Mouse (Mus musculus): Measurements from ENCODE around the gene Mansc4. TPM values are rescaled to one million over a fixed set of nuclear protein-coding genes. Genes with fewer than 3 reads are reported as not detected.

Gene Mansc4
- polyA plus RNA-seq, 1 experiment from 2014 or later: 0.66 TPM

DNA sequence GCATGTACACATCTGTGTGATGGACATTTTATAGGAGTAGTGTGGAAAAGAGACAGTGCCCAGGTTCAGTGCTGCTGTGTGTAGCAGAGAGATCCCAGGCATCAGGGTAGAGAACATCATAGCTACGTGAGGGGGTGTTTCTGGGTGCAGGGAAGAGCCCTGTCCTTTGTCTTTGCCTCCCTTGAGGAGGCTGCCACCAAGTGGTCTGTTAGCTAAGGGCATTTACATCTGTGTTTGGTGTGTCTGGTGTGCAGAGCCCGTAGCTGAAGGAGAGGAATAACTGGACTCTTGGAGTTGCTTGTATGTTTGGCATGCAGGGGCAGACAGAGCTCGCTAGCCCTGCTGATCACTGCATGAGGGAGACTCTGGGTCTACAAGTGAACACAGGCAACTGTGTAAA lies 15.5 kb upstream of the Mansc4 start:
- Histone ChIP-seq H3K36me3 (ENCODE audit: control insufficient read depth, insufficient read depth, low read length) (peaks cover 22% of the 10 kb centered on the region; the same call in 1 of the 2 replicates), H3K4me1 (ENCODE audit: control insufficient read depth, insufficient read depth, low read length) (no peaks in the 10 kb centered on the region), H3K27me3 (ENCODE audit: control insufficient read depth, insufficient read depth, low read length) (no peaks in the 10 kb centered on the region), H3K27ac (replicated peaks; ENCODE audit: low read depth, low read length) (no peak overlapping the region), H3K4me3 (replicated peaks; ENCODE audit: low read depth, low read length) (no peak overlapping the region), H3K9me3 (ENCODE audit: control insufficient read depth, low read length) (no peaks in the 10 kb centered on the region), H3K4me2 (ENCODE audit: low read length) (no peak overlapping the region), H3K9ac (replicated peaks; ENCODE audit: low read length) (no peak overlapping the region)
- DNase-seq: no peak
- WGBS: 92% methylated on average over 3 of the region's 3 CpGs
- no peak for ATAC-seq (ENCODE audit: low FRiP score, low TSS enrichment)

DNA sequence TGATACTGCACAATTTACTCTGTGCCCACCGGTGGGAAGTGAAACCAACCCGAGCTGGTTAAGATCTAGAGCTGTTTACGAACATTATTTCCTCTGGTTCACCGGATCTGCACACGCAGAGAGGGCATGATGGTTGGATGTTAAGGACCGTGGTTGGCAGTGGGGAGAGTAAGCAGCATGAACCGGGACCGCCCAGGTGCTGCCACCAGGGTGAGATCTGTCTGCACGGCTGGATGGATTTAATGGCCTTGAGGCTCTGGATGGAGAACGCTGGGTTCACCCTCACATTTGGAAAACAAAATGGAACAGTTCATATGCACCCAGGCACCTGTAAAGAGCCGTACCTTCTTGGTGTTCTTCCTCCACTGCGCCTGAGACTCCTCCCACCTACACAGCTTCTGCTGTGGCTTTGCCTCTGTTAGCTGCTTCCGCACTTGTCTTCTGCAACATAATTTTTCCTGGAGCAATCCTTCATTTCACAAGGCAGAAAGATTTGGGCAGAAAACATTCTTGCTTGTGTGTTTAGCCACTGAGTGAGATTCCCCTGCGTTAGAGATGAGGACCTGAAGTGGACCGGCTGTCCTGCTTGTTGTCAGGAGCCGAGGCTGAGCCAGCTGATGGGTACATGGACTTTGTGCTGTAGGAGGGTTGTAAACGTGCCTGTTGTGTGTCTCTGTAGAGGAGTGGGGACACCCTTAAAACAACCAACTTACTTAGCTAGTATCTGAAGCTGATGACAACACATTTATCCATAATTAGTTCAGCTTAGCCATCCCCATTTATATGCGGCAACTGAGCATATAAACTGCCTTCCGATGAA lies 12.8 kb upstream of the Mansc4 start:
- H3K27ac ChIP-seq (replicated peaks; ENCODE audit: low read depth, low read length): no peak overlapping the region
- H3K27me3 ChIP-seq (ENCODE audit: control insufficient read depth, insufficient read depth, low read length): no peaks in the 10 kb centered on the region
- no peak overlapping the region for H3K9ac ChIP-seq (replicated peaks; ENCODE audit: low read length)
- no peak for ATAC-seq (ENCODE audit: low FRiP score, low TSS enrichment)
- DNase-seq: no peak
- H3K4me2 ChIP-seq (ENCODE audit: low read length): no peak overlapping the region
- H3K4me1 ChIP-seq (ENCODE audit: control insufficient read depth, insufficient read depth, low read length): 0 out of 2 replicates have a peak, but pooled peaks cover 2% of the 10 kb centered on the region
- 85% methylated on average over 19 of the region's 19 CpGs for WGBS
- H3K9me3 ChIP-seq (ENCODE audit: control insufficient read depth, low read length): no peaks in the 10 kb centered on the region
- no peak overlapping the region for H3K4me3 ChIP-seq (replicated peaks; ENCODE audit: low read depth, low read length)
- H3K36me3 ChIP-seq (ENCODE audit: control insufficient read depth, insufficient read depth, low read length): peaks cover 17% of the 10 kb centered on the region

DNA sequence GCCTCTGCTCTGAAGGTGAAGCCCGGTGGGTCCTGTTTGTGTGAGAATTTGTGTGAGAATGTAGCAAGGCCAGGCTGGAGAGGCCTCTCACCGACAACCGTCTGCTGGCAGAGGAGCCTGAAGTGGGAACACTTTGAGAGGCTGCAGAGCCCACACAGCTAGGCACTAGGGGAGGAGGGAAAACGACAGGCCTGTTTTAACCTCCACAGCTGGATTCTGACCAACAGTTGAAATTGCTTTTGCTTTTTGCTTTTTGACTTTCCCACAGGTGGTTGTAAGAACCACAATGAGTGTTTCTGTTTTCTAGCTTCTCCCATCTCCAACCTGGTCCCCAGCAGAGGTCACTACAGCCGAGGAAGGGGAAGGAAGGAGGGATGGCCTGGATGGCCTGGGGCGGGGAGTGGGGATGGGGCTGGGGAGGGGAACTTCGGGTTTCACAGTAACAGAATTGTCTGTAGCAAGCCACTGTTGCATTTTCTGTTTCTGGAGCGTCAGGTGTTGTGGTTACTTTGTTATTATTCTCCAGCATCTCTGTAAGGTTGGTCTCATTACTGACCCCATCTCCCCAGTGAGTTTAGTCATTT lies 10.6 kb upstream of the Mansc4 start:
- no peak for ATAC-seq (ENCODE audit: low FRiP score, low TSS enrichment)
- no peak for DNase-seq
- Histone ChIP-seq H3K27me3 (ENCODE audit: control insufficient read depth, insufficient read depth, low read length) (no peaks in the 10 kb centered on the region), H3K9ac (replicated peaks; ENCODE audit: low read length) (no peak overlapping the region), H3K27ac (replicated peaks; ENCODE audit: low read depth, low read length) (no peak overlapping the region), H3K4me3 (replicated peaks; ENCODE audit: low read depth, low read length) (no peak overlapping the region), H3K4me2 (ENCODE audit: low read length) (no peak overlapping the region), H3K4me1 (ENCODE audit: control insufficient read depth, insufficient read depth, low read length) (peaks cover 17% of the 10 kb centered on the region; the same call in 1 of the 2 replicates), H3K9me3 (ENCODE audit: control insufficient read depth, low read length) (no peaks in the 10 kb centered on the region), H3K36me3 (ENCODE audit: control insufficient read depth, insufficient read depth, low read length) (peaks cover 12% of the 10 kb centered on the region)
- 58% methylated on average over 8 of the region's 8 CpGs for WGBS

DNA sequence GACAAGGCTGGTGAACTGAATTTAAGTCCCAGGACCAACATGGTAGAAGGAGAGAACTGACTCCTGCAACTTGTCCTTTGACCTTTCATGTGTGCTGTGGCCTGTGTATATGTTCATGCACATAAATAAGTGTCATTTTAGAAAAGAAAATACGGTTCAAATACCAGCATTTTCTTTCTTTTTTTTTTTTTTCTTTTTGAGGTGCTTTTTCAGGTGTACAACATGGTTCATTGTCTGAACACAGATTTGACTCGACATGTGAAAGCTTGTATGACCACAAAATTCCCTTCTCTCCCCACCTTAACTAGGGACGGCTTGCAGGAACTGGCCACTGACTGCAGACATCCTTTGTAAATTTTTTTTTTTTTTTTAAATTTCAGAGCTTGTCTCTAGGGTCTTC lies 10.1 kb upstream of the Mansc4 start:
- 88% methylated on average over 3 of the region's 3 CpGs for WGBS
- H3K36me3 ChIP-seq (ENCODE audit: control insufficient read depth, insufficient read depth, low read length): peaks cover 8% of the 10 kb centered on the region
- DNase-seq (no peak), ATAC-seq (ENCODE audit: low FRiP score, low TSS enrichment) (no peak)
- no peaks in the 10 kb centered on the region for H3K27me3 ChIP-seq (ENCODE audit: control insufficient read depth, insufficient read depth, low read length)
- H3K4me3 ChIP-seq (replicated peaks; ENCODE audit: low read depth, low read length): no peak overlapping the region
- no peak overlapping the region for H3K27ac ChIP-seq (replicated peaks; ENCODE audit: low read depth, low read length)
- H3K9me3 ChIP-seq (ENCODE audit: control insufficient read depth, low read length): no peaks in the 10 kb centered on the region
- H3K9ac ChIP-seq (replicated peaks; ENCODE audit: low read length): no peak overlapping the region
- no peak overlapping the region for H3K4me2 ChIP-seq (ENCODE audit: low read length)
- peaks cover 21% of the 10 kb centered on the region; the same call in 1 of the 2 replicates for H3K4me1 ChIP-seq (ENCODE audit: control insufficient read depth, insufficient read depth, low read length)

DNA sequence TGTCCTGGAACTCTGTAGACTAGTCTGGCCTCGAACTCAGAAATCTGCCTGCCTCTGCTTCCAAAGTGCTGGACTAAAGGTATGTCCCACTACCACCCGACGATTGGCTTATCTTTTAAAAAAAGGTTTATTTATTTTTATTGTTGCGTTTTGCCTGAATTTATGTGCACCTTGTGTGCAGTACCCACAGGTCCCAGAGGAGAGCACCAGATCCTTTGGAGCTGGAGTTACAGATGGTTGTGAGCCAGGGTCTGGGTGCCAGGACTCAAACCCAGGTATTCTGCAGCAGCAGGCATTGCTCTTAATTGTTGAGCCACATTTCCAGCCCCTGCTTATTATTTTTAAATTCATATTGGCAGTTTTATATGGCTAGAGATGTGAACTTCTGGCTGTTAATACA lies 9.3 kb upstream of the Mansc4 start:
- WGBS: 96% methylated on average over 4 of the region's 4 CpGs
- no peaks in the 10 kb centered on the region for H3K27me3 ChIP-seq (ENCODE audit: control insufficient read depth, insufficient read depth, low read length)
- no peak for DNase-seq

DNA sequence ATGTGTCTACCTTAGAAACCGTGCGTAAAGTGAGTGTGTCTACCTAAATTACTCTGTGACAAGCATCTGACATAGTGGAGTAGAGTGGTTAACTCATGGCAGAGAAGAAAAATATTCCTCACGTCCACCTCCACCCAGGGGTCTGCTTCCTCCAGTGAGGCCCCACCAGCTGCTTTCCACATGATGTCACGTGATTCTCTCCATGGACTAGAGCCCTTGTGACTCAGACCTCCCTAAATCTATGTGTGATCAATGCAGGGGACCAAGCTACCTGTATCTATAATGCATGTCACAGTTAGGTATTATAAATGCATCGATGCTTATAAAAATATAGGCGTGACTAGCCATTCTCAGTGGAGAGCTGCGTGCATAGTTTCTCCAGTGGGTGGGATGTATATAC lies 7.9 kb upstream of the Mansc4 start:
- Histone ChIP-seq H3K4me1 (ENCODE audit: control insufficient read depth, insufficient read depth, low read length) (peaks cover 24% of the 10 kb centered on the region; the same call in 1 of the 2 replicates), H3K36me3 (ENCODE audit: control insufficient read depth, insufficient read depth, low read length) (peaks cover 5% of the 10 kb centered on the region; the same call in 1 of the 2 replicates), H3K4me2 (ENCODE audit: low read length) (no peak overlapping the region), H3K27me3 (ENCODE audit: control insufficient read depth, insufficient read depth, low read length) (no peaks in the 10 kb centered on the region), H3K9me3 (ENCODE audit: control insufficient read depth, low read length) (no peaks in the 10 kb centered on the region), H3K27ac (replicated peaks; ENCODE audit: low read depth, low read length) (no peak overlapping the region), H3K4me3 (replicated peaks; ENCODE audit: low read depth, low read length) (no peak overlapping the region), H3K9ac (replicated peaks; ENCODE audit: low read length) (no peak overlapping the region)
- ATAC-seq (ENCODE audit: low FRiP score, low TSS enrichment) (no peak), DNase-seq (no peak)
- 83% methylated on average over 7 of the region's 7 CpGs for WGBS

More for the DNA sequence above, 9.3 kb upstream of the Mansc4 start:
- Histone ChIP-seq H3K4me3 (replicated peaks; ENCODE audit: low read depth, low read length) (no peak overlapping the region), H3K9ac (replicated peaks; ENCODE audit: low read length) (no peak overlapping the region), H3K27ac (replicated peaks; ENCODE audit: low read depth, low read length) (no peak overlapping the region), H3K4me1 (ENCODE audit: control insufficient read depth, insufficient read depth, low read length) (peaks cover 21% of the 10 kb centered on the region; the same call in 1 of the 2 replicates), H3K9me3 (ENCODE audit: control insufficient read depth, low read length) (no peaks in the 10 kb centered on the region), H3K36me3 (ENCODE audit: control insufficient read depth, insufficient read depth, low read length) (peaks cover 5% of the 10 kb centered on the region; the same call in 1 of the 2 replicates), H3K4me2 (ENCODE audit: low read length) (no peak overlapping the region)
- no peak for ATAC-seq (ENCODE audit: low FRiP score, low TSS enrichment)

DNA sequence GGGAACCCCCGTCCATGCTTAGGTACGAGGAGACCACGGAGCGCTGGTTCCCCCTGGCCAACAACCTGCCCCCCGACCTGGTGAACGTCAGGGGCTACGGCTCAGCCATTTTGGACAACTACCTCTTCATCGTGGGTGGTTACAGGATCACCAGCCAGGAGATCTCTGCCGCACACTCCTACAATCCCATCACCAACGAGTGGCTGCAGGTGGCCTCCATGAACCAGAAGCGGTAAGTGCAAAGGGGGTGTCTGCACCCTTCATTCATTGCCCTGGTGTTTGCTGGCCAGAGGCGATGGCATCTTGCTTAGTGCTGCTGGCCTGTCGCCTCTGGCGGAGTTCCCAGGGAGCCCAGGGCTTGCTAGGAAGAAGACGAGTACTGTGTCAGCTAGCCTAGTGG lies 5.3 kb upstream of the Mansc4 start:
- H3K27ac ChIP-seq (replicated peaks; ENCODE audit: low read depth, low read length): peak overlapping the region; percentile 91
- 2% methylated on average over 15 of the region's 15 CpGs for WGBS
- peak overlapping the region; percentile 91 for H3K4me2 ChIP-seq (ENCODE audit: low read length)

DNA sequence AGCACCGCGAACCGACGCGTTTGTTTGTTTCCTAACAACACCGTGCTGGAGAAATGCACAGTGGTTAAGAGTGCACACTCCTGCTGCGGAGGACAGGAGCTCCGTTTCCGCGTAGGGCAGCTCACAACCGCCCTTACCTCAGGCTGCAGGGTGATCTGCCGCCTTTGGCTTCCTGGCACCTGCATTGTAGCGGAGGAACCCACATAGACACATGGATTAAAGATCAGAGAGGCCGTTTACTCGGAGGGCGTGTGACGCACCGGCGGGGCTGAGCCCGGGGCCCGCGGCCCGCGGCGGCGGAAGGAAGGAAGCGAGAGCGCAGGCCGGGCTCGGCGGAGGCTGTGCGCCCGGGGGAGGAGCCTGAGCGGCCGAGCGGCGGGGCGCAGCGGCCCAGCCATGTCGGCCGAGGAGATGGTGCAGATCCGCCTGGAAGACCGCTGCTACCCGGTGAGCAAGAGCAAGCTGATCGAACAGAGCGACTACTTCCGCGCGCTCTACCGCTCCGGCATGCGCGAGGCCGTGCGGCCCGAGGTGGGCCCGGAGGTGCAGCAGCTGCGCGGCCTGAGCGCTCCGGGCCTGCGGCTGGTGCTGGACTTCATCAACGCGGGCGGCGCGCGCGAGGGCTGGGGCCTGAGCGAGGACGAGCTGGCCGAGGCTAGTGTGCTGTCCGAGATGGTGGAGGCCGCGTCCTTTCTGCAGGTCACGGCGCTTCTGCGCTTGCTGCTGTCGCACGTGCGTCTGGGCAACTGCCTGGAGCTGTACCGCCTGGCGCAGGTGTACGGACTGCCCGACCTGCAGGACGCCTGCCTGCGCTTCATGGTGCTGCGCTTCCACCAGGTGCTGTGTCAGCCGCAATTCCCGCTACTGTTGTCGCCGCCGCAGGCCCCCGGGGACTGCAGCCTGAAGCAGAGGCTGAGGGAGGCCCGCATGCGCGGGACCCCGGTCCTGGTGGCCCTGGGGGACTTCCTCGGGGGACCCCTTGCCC lies 4.6 kb upstream of the Mansc4 start, which contains the start of gene Klhl42:
Gene Klhl42, plus strand, starts transcription at position 244 of the 985 bp plus-strand sequence.
- under 1% methylated on average over 99 of the region's 99 CpGs for WGBS
- peaks cover 28% of the 10 kb centered on the region; the same call in 1 of the 2 replicates for H3K4me1 ChIP-seq (ENCODE audit: control insufficient read depth, insufficient read depth, low read length)

More for the DNA sequence above, 5.3 kb upstream of the Mansc4 start:
- H3K4me1 ChIP-seq (ENCODE audit: control insufficient read depth, insufficient read depth, low read length): peaks cover 24% of the 10 kb centered on the region; the same call in 1 of the 2 replicates
- H3K9ac ChIP-seq (replicated peaks; ENCODE audit: low read length): peak overlapping the region; percentile 93
- DNase-seq (peak; percentile 65), ATAC-seq (ENCODE audit: low FRiP score, low TSS enrichment) (peak; percentile 7; the same call in 1 of the 2 replicates)
- no peaks in the 10 kb centered on the region for H3K27me3 ChIP-seq (ENCODE audit: control insufficient read depth, insufficient read depth, low read length)
- peaks cover 5% of the 10 kb centered on the region; the same call in 1 of the 2 replicates for H3K36me3 ChIP-seq (ENCODE audit: control insufficient read depth, insufficient read depth, low read length)
- H3K9me3 ChIP-seq (ENCODE audit: control insufficient read depth, low read length): no peaks in the 10 kb centered on the region
- H3K4me3 ChIP-seq (replicated peaks; ENCODE audit: low read depth, low read length): peak overlapping the region; percentile 80

More for the DNA sequence above, 4.6 kb upstream of the Mansc4 start, which contains the start of gene Klhl42:
- peaks cover 5% of the 10 kb centered on the region; the same call in 1 of the 2 replicates for H3K36me3 ChIP-seq (ENCODE audit: control insufficient read depth, insufficient read depth, low read length)
- ATAC-seq (ENCODE audit: low FRiP score, low TSS enrichment) (peak; percentile 89), DNase-seq (peak; percentile 86)
- peak within 1 kb of the TSS; percentile 80 for H3K4me3 ChIP-seq (replicated peaks; ENCODE audit: low read depth, low read length)
- no peaks in the 10 kb centered on the region for H3K9me3 ChIP-seq (ENCODE audit: control insufficient read depth, low read length)
- H3K9ac ChIP-seq (replicated peaks; ENCODE audit: low read length): peak within 1 kb of the TSS; percentile 93
- H3K27me3 ChIP-seq (ENCODE audit: control insufficient read depth, insufficient read depth, low read length): no peaks in the 10 kb centered on the region
- H3K4me2 ChIP-seq (ENCODE audit: low read length): peak within 1 kb of the TSS; percentile 91
- H3K27ac ChIP-seq (replicated peaks; ENCODE audit: low read depth, low read length): peak within 1 kb of the TSS; percentile 91
